Mouse (Mus musculus): Measurements from ENCODE around the gene Ephx1. TPM values are rescaled to one million over a fixed set of nuclear protein-coding genes. Genes with fewer than 3 reads are reported as not detected.

The Ephx1 gene
- total RNA-seq, 2 experiments from 2014 or later = 11.6 to 13.8 TPM

GRCm38 (mm10) chr1:180936610-180937398 is 83.9 kb downstream of the Ephx1 start:
- DNase-seq = peak; percentile 56

- DNase-seq = no peak
Measured at GRCm38 (mm10) chr1:180934467-180935419, 86.0 kb downstream of the Ephx1 start, which contains the start of gene Lefty1. TSS of gene Lefty1 (plus strand) at chr1:180935022.

- DNase-seq = no peak
Measured at GRCm38 (mm10) chr1:180933659-180934058, 87.0 kb downstream of the Ephx1 start.

GRCm38 (mm10) chr1:180931106-180931505 is 89.6 kb downstream of the Ephx1 start:
- no peak for DNase-seq

GRCm38 (mm10) chr1:180929599-180929998 is 91.1 kb downstream of the Ephx1 start:
- DNase-seq = no peak

GRCm38 (mm10) chr1:180926286-180926685 is 94.4 kb downstream of the Ephx1 start:
- DNase-seq = no peak

Other genes with a start within 250 kb of the Ephx1 start
- gene H3f3a, start 207.0 kb downstream of the Ephx1 start, total RNA-seq (2021) = 1,000 to 10,000 TPM in 1 of 2 experiments, 100 to 1,000 TPM in 1; 959 to 1,008 TPM
- 10 to 100 TPM; 17.7 to 19.8 TPM for gene Sde2, start 169.8 kb downstream of the Ephx1 start, total RNA-seq (2021)
- not detected for gene Lefty2, start 127.8 kb downstream of the Ephx1 start, total RNA-seq (2021)
- 10 to 100 TPM; 16.1 to 18.8 TPM for gene Pycr2, start 116.6 kb downstream of the Ephx1 start, total RNA-seq (2021)
- under 1 TPM; 0.48 to 0.79 TPM for gene Lefty1, start 85.9 kb downstream of the Ephx1 start, total RNA-seq (2021)
- gene Tmem63a, start 78.6 kb downstream of the Ephx1 start, total RNA-seq (2021) = 10 to 100 TPM; 17.7 to 18.0 TPM
- not detected for gene 9130409I23Rik, start 30.3 kb upstream of the Ephx1 start, total RNA-seq (2021)
- 10 to 100 TPM; 12.0 to 15.0 TPM for gene Nvl, start 123.3 kb upstream of the Ephx1 start, total RNA-seq (2021)
- gene Cnih4, start 123.8 kb upstream of the Ephx1 start, total RNA-seq (2021) = 10 to 100 TPM; 52.8 to 58.1 TPM
- 100 to 1,000 TPM; 137 to 138 TPM for gene Wdr26, start 191.1 kb upstream of the Ephx1 start, total RNA-seq (2021)